Mouse (Mus musculus) yolk sac, embryonic 10.5 days (tissue): ENCODE measurements at regions not wholly inside any gene's neighbourhood (a gene's known extent, or its start where the extent isn't known, plus 50 kb on each side); places are given as distances from the start of the nearest gene placed in this dataset.

Source experiments
- DNase-seq: peaks from one replicate; pipeline ENCODE4 v3.0.0-alpha.2; 2017; ENCODE audit warnings: low spot score

DNA sequence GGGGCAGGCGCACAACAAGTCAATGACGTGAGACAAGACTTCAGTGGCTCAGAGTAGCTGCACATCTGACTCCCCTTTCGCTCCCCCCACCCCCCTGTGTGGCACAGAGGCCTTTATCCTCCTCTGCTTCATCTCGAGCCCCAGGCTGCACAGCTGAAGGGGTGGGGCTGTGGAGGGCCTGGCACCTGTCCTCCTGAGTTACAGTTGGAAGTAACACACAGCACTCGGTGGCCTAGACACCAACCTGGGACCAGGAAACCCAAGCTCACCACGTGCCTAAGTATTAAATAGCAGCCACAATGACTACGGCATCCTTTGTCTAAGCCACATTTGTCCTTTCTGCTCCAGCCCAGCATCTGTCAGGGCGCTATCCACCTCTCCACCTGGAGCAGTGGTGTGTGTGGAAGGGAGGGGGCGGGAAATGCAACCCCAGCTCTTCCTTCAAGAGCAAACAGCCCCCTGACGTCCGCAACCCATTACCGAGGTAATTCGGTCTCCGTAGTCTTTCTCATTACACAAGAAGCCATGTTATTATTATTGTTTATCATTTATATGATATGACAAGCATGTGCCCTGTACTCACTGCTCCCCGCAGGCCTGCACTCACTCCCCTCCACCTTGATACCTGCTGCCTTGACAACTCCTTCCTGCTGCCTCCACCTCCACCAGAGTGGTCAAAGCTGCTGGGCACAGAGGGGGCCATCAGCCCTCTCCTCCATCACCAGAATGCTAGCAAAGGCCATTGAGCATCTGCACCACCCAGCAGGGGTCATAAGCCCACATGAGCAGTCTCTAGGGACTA is 73.7 kb upstream of the Igsf21 start:
- DNase-seq: no peak

DNA sequence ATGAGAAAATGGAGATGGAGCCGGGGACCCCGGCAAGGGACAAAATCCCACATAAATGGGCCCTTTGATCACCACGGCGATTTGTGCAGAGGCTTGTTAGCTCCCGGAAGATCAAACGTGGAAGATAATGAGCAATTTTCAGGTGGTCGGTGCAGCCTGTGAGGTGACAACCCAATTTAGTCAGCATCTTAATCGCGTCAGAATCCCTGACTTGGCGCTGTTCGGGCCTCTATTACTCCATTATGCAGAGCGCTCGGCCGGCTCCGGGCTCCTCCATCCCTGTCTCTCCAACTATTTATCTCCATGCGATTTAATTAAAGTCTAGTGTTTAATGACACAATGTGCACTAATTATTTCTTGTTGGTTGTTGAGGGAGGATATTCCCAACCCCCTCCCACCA is 66.1 kb upstream of the Igsf21 start:
- no peak for DNase-seq

DNA sequence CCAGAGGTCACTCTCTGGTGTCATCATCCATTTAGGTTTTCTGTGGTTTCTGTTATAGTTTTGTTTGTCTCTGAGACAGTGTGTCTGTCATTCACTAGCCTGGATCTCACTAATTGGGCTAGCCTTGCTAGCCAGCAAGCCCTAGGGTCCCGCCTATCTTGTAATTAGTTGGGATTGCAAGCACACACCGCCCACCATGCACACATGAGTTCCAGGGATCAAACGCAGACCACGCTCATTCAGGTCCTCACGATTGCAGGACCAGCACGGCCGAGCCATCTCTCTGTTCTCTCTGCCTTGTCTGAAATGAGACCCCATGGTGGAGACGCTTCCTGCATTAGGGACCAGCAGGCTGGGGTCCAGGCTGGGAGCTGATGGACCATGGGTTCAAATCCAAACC is 60.9 kb upstream of the Igsf21 start:
- DNase-seq: no peak

DNA sequence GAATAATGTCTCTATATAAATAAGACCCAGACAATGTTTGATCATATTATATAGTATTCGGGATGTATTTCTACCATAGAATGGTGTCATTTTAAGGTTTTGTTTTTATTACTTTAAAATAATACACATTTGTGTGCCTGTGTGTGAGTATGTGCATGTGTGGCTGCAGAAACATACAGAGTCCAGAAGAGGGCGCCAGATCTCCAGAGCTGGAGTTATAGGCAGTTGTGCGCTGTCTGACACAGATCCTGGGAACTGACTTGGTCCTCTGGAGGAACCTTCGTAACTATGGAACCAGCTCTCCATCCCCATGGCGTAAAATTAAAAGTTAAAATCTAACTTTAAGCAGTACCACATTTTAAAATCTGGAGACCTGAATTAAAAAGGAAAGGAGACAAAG is 58.4 kb upstream of the Igsf21 start:
- no peak for DNase-seq

DNA sequence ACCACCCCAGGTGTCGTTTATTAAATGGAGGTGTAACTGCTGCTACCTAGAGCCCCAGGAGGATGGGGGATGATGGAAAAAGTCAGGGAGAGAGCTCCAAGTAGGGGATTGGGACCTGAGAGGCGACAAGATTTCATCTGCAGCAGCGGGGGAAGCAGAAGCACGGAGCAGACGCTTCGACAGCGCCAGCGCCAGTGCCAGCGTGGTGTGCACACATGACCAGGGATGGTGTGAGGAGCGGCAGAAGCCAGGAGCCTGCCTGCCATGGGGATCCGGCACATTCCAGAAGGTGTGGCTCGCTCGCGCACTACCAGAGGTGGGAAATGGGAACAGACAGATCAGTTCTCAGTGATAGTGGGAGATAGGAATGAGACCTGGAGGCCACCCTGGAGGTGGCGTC is 55.1 kb upstream of the Igsf21 start:
- no peak for DNase-seq

DNA sequence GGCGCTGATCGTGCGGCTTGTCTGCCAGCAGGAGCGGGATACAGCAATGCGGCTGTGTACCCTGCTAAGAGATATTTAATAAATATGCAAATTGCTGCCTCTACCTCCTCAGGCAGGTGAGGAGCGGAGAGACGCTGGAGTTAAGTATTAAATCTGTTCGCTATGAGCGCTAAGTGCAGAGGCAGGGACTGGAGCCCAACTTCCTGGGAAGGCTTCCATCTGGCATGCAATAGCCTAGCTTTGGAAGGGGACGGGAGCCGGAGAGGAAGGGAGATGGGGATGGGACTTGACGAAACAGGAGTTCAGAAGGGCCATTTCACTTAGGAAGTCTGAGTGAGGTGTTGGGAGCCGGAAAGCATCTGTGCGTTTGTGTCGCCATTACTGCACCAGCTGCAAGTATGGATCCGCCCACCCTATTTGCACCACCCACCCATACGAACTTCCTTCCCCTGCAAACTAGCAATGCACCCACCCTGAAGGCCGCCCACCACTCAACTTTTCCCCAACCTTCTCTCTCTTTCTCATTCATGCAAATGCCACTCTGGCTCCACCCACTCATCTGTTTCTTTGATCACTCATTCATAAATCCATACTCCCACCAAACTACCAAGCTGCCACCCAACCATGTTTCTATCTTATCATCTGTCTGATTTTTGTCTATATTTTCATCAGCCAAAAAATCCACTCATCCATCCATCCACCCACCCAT is 51.5 kb upstream of the Igsf21 start:
- no peak for DNase-seq
